Mouse (Mus musculus) adipocyte (in vitro differentiated cells): ENCODE measurements around the gene Zfp335.
A peak's percentile ranks its signal among the peaks of the same experiment; 100 is the strongest.

Experiments
- DNase-seq: peaks from one replicate; pipeline ENCODE4 v3.0.0-alpha.2; 2016; ENCODE audit warnings: low spot score

The Zfp335 gene

GRCm38 (mm10) chr2:164924100-164924857 lies 12.7 kb upstream of the Zfp335 start:
- DNase-seq, result peak; percentile 92

DNA sequence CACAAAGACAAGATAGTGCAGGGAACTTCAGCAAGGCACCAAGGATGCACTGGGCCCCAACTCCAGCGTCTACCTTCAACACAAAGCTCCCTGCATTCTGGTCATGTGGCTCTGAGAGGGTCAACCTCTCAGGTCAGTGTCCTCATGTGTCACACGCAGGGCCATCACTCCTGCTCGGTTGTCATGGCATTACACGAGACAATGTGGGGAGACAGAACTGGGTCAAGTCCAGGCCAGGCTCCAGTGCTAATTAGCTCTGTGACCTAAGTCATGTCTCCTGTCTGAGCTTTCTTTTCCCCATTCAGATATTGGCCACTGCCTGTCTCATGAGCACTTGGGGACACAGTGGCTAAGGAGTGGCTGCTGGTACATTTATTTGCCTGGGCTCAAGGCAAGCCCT lies 11.7 kb upstream of the Zfp335 start:
- no peak for DNase-seq

GRCm38 (mm10) chr2:164921984-164922383 lies 10.4 kb upstream of the Zfp335 start:
- no peak for DNase-seq

GRCm38 (mm10) chr2:164918325-164918724 lies 6.8 kb upstream of the Zfp335 start:
- DNase-seq, result no peak

GRCm38 (mm10) chr2:164917371-164917770 lies 5.8 kb upstream of the Zfp335 start:
- DNase-seq, result no peak

DNA sequence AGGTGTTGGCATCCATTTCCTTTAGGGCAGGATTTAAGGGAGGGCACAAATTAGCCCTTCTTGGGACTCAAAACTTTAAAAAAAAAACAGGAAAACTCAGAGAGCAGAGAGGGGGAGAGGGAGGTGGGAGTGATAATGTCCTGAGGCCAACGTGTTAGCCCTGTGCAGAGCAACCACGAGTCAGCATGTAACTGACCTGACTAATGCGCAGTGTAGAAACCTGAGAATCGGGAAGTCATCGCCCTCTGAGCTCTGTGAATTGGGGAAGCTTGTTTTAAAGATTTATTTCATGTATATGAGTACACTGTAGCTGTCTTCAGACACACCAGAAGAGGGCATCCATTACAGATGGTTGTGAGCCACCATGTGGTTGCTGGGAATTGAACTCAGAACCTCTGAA lies 5.3 kb upstream of the Zfp335 start:
- DNase-seq, result no peak

GRCm38 (mm10) chr2:164913428-164913786 lies 1.9 kb upstream of the Zfp335 start:
- DNase-seq, result peak; percentile 50

- DNase-seq, result no peak
Observed at GRCm38 (mm10) chr2:164912749-164913427, 1.3 kb upstream of the Zfp335 start.

- DNase-seq, result no peak
Observed at GRCm38 (mm10) chr2:164912151-164912550, 594 bp upstream of the Zfp335 start.

- no peak for DNase-seq
Observed at GRCm38 (mm10) chr2:164910360-164911061, 1.0 kb downstream of the Zfp335 start.

DNA sequence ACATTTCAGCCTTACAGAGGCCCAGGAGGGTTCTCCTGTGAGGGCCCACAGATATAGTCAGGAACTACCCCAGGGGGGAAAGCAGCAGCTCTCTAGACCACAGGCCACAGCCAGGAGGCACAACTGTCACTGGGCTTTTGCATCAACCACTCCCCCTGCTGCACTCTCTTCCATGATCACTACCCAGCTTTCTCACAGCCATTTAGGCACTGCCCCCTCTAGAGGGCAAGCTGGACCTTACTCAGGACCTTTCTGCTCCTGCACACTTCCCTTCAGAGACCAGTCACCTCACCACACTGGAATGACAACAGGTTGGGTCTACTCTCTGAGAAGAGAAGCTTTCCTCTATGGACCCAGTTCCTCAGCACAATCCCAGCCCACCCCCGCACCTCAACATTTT lies 2.0 kb downstream of the Zfp335 start:
- peak; percentile 72 for DNase-seq

GRCm38 (mm10) chr2:164909100-164909499 lies 2.5 kb downstream of the Zfp335 start:
- no peak for DNase-seq

GRCm38 (mm10) chr2:164908011-164908410 lies 3.5 kb downstream of the Zfp335 start:
- DNase-seq, result no peak

DNA sequence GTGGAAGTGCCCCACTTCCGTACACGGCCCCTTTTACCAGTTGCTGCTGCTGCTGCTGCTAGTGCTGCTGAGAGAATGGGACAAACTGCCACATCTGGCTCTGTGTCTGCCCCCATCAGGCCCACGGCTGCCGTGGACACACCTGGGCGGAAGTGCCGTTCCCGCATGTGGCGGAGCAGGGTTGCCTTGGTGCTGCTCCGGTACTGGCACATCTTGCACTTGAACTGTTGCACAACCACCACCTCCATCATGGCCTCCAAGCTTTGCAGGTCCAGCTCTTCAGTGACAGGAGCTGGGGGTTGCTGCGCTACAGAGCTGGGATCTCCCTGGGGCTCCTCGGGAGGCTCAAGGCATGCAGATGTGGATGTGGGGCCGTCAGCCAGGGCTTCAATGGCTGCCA lies 4.0 kb downstream of the Zfp335 start:
- DNase-seq, result no peak

DNA sequence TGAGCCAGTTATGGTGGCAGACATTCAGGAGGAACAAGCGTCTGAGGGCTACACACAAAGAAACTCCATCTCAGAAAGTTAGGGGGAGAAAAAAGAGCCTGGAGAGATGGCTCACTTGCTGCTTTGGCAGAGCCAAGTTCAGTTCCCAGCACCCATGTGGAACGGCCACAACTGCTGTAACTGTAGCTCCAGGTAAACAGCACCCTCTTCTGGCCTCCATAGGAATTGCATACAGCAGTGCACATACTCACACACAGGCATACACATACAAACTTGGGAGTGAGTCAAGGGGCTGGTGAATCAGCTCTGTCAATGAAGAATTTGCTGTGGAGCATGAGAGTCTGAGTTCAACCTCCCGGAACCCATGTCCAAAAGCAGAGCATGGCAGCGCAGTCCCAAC lies 5.5 kb downstream of the Zfp335 start:
- no peak for DNase-seq

DNA sequence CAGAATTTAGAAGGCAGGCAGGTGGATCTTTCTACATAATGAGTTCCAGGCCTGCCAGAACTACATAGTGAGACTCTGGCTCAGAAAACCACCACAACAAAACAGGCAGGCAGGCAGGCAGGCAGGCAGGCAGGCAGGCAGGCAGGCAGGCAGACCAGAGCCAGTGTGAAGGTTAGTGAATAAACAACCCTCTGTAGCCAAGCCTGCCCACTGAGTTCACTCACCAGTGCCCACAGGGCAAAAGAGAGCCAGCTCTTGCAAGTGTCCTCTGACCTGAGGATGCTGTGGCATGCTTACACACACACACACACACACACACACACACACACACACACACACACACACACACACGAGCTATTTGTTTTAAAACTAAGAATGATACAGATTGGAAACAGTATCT lies 8.1 kb downstream of the Zfp335 start:
- DNase-seq, result no peak

DNA sequence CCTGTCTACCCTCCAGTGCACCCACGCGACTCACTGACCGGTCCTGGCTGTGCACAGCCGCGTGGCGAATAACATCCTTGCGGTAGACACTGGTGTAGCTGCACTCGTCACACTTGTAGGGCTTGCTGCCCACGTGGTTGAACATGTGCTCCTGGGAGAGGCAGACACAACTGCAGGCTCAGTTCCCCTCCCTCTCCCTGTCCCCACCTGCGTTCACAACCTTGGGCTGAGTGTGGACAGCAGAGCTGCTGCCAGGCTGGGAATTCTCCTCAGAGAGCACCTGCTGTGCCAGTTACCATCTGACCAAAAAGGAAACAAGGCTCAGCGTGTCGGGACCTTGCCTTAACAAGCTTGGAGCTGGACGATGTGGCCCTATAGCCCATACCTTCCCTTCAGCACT lies 10.2 kb downstream of the Zfp335 start:
- no peak for DNase-seq

- DNase-seq, result no peak
Observed at GRCm38 (mm10) chr2:164899723-164900459, 11.7 kb downstream of the Zfp335 start.

- no peak for DNase-seq
Observed at GRCm38 (mm10) chr2:164899034-164899433, 12.5 kb downstream of the Zfp335 start.

- no peak for DNase-seq
Observed at GRCm38 (mm10) chr2:164898008-164898407, 13.5 kb downstream of the Zfp335 start.

- DNase-seq, result no peak
Observed at GRCm38 (mm10) chr2:164895885-164896284, 15.7 kb downstream of the Zfp335 start.

GRCm38 (mm10) chr2:164894644-164895043 lies 16.9 kb downstream of the Zfp335 start:
- no peak for DNase-seq
